Mouse (Mus musculus) liver, embryonic 12.5 days (tissue): ENCODE measurements around the gene 4930412O13Rik. TPM values are rescaled to one million over a fixed set of nuclear protein-coding genes. Genes with fewer than 3 reads are reported as not detected.

Source experiments
- ATAC-seq: fragments of 200-750 bp; cut with Nextera tagmentation; 2 replicates; pipeline ENCODE4 v1.8.0; 2017; ENCODE audit warnings: moderate number of reproducible peaks, mild to moderate bottlenecking, moderate library complexity
- H3K27ac ChIP-seq: fragments of 300-500 bp; sonication (generic); 2 replicates; pipeline ENCODE4 v1.5.1; 2016; ENCODE audit warnings: mild to moderate bottlenecking
- H3K27me3 ChIP-seq: fragments of 300-500 bp; sonication (generic); replicated peaks from 2 replicates; pipeline ENCODE4 v1.6.1; 2016; ENCODE audit warnings: mild to moderate bottlenecking, moderate library complexity
- H3K36me3 ChIP-seq: fragments of 300-500 bp; sonication (generic); 2 replicates; pipeline ENCODE4 v1.6.1; 2016; ENCODE audit warnings: mild to moderate bottlenecking, moderate library complexity
- H3K4me1 ChIP-seq: fragments of 300-500 bp; sonication (generic); 2 replicates; pipeline ENCODE4 v1.6.1; 2016
- H3K4me2 ChIP-seq: fragments of 300-500 bp; sonication (generic); 2 replicates; pipeline ENCODE4 v1.6.1; 2016; ENCODE audit warnings: mild to moderate bottlenecking, moderate library complexity
- H3K4me3 ChIP-seq: fragments of 300-500 bp; sonication (generic); 2 replicates; pipeline ENCODE4 v1.5.1; 2016; ENCODE audit warnings: mild to moderate bottlenecking, moderate library complexity
- H3K9ac ChIP-seq: fragments of 300-500 bp; sonication (generic); 2 replicates; pipeline ENCODE4 v1.6.1; 2016; ENCODE audit warnings: mild to moderate bottlenecking, moderate library complexity
- H3K9me3 ChIP-seq: fragments of 300-500 bp; sonication (generic); replicated peaks from 2 replicates; pipeline ENCODE4 v1.6.1; 2016; ENCODE audit warnings: mild to moderate bottlenecking, moderate library complexity
- WGBS: fragments of 180-500 bp; shearing (Covaris S2); methylation state at CpG from one replicate; pipeline ENCODE4 v1.1.7; 2016; ENCODE audit not compliant: insufficient replicate concordance; 5-methylcytosine and 5-hydroxymethylcytosine counted together
- polyA plus RNA-seq: library from polyadenylated mRNA; unstranded; fragments of >200 nt; fragmentation: Nextera tagmentation; extraction: Ambion mirVana; gene quantifications from 2 replicates; pipeline ENCODE4 v1.2.1, GENCODE M21; 2016

The 4930412O13Rik gene
- polyA plus RNA-seq, 1 experiment from 2014 or later, result not detected

GRCm38 (mm10) chr2:9926194-9926904 is 45.3 kb downstream of the 4930412O13Rik start:
- no peak overlapping the region; the same call in 1 of the 2 replicates for H3K4me2 ChIP-seq
- peaks cover 20% of the 10 kb centered on the region for H3K36me3 ChIP-seq
- H3K4me3 ChIP-seq, result no peak overlapping the region
- 41% methylated on average over 7 of the region's 7 CpGs for WGBS
- no peak for ATAC-seq
- H3K9ac ChIP-seq, result no peak overlapping the region
- peak overlapping the region; percentile 37; the same call in 1 of the 2 replicates for H3K27ac ChIP-seq
- H3K9me3 ChIP-seq, result no peaks in the 10 kb centered on the region
- peaks cover 5% of the 10 kb centered on the region; the same call in 1 of the 2 replicates for H3K4me1 ChIP-seq
- no peaks in the 10 kb centered on the region for H3K27me3 ChIP-seq

- WGBS, result 74% methylated on average over 4 of the region's 4 CpGs
- Histone ChIP-seq H3K9me3 (no peaks in the 10 kb centered on the region), H3K27ac (no peak overlapping the region), H3K27me3 (no peaks in the 10 kb centered on the region), H3K9ac (no peak overlapping the region), H3K4me3 (no peak overlapping the region), H3K36me3 (peaks cover 20% of the 10 kb centered on the region), H3K4me2 (no peak overlapping the region), H3K4me1 (peaks cover 5% of the 10 kb centered on the region; the same call in 1 of the 2 replicates)
- ATAC-seq, result no peak
Observed at GRCm38 (mm10) chr2:9926905-9927283, 45.8 kb downstream of the 4930412O13Rik start.

Other genes starting within 250 kb of the 4930412O13Rik start
- gene 9230102O04Rik, start 8.3 kb downstream of the 4930412O13Rik start, polyA plus RNA-seq, result 0.37 TPM in 1 of 2 replicates, not detected in the other
- 2.0 and 2.1 TPM in 2 replicates for gene Gata3, start 8.8 kb downstream of the 4930412O13Rik start, polyA plus RNA-seq
- gene Taf3, start 167.3 kb downstream of the 4930412O13Rik start, polyA plus RNA-seq, result 10.0 and 10.4 TPM in 2 replicates
- 409 and 425 TPM in 2 replicates for gene Atp5c1, start 199.3 kb downstream of the 4930412O13Rik start, polyA plus RNA-seq
- 23.5 and 24.2 TPM in 2 replicates for gene Kin, start 199.3 kb downstream of the 4930412O13Rik start, polyA plus RNA-seq